Mouse (Mus musculus) E14TG2a.4 (cell line): ENCODE data around the gene Zbtb43.

Source experiments
- CTCF ChIP-seq: conservative IDR thresholded peaks from 2 replicates; pipeline ENCODE4 v1.5.1; 2014; ENCODE audit warnings: low read length
- POU5F1 ChIP-seq: IDR thresholded peaks from 2 replicates; pipeline ENCODE4 v1.6.1; 2014; ENCODE audit warnings: low read length, borderline replicate concordance

- TF ChIP-seq CTCF (no peak), POU5F1 (no peak)
These were observed 553 bp downstream of the Zbtb43 start for GRCm38 (mm10) chr2:33467546-33468465.
